Mouse (Mus musculus) ES-Bruce4 (cell line): ENCODE data around the gene Optc.

Experiments
- CTCF ChIP-seq: IDR thresholded peaks from one replicate; pipeline ENCODE4 v1.8.1; 2011; ENCODE audit warnings: low read depth, low read length
- EP300 ChIP-seq: IDR thresholded peaks from 2 replicates; pipeline ENCODE4 v1.6.1; 2011; ENCODE audit warnings: low read depth, low read length; ENCODE audit not compliant: insufficient read depth

GRCm38 (mm10) chr1:133856133-133856541, 51.7 kb downstream of the Optc start:
- TF ChIP-seq CTCF (no peak), EP300 (no peak)
